Mouse (Mus musculus): ENCODE measurements at regions not wholly inside any gene's neighbourhood (a gene's known extent, or its start where the extent isn't known, plus 50 kb on each side); places are given as distances from the start of the nearest gene placed in this dataset.

DNA sequence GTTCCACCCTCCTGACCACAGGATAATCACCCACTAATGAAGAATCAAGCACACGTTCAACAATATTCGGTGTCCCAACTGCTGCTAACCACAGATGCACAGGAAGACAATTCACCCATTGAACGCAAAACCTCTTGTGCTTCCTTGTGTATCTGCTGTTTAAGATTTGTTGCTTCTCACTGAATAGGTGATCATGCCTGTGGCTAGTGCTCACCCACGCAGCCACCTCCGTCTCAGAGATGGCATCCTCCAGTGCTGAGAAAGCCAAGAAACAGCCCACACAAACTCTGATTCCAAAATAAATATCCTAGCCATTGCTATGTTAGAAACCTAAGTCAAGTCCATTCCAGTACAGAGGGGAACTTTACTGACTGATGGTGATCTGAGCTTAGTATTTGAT lies 520.7 kb upstream of the Adamts16 start:
- DNase-seq (ENCODE audit: low spot score in 2 of 2), result no peak

DNA sequence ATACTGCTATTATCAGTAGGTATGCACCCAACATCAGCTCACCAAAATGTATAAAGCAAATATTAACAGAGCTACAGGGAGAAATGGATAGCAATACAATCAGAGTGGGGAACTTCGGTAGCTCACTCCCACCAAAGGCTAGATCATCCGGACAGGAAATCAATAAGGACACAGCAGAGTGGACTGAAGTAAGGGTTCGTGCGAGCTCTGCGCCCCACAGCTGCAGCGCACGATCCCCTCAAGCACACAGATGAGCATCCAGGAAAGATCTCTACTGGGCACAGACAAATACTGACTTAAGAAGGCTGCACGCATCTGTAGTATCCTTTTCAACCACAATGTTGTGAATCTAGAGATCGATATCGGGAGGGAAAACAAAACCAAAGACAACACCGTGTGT lies 517.5 kb upstream of the Adamts16 start:
- no peak for DNase-seq (ENCODE audit: low spot score in 2 of 2)

DNA sequence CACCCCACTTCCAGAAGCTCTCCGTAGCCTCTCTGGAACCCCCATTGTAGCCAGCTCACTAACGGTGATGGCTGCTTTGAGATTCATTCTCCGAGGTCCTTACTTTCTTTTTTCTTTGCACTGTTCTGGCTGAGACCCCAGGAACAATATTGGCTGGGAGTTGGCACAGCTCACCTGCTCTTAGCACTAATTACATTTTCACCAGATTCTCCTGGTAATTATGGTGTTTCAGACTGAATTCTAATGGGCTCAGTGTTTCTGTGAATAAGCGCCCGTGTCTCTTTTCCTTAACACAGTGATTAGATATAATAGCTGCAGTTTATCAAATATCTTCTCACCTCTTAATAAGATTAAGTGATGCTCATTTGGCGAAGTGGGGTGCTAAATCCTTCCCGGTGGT lies 509.2 kb upstream of the Adamts16 start:
- DNase-seq (ENCODE audit: low spot score in 2 of 2), result no peak

DNA sequence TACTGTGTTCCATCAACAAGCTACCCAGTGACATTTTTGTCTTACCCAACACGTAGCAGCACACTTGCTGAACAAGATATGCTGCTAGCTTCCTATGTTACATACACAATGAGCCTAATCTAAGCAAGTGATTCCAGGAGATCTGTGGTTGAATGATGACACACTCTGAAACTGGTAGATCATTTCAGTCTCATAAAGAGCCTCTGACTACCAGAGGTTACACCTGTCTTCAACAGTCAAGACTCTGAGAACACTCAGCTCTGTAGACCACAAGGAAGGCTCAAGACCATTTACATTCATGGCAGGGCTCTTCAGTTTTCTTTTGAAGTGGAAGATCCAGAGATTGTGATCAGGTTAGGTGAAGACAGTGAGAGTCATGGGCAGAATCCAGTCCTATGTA lies 501.3 kb upstream of the Adamts16 start:
- no peak for DNase-seq (ENCODE audit: low spot score in 2 of 2)

DNA sequence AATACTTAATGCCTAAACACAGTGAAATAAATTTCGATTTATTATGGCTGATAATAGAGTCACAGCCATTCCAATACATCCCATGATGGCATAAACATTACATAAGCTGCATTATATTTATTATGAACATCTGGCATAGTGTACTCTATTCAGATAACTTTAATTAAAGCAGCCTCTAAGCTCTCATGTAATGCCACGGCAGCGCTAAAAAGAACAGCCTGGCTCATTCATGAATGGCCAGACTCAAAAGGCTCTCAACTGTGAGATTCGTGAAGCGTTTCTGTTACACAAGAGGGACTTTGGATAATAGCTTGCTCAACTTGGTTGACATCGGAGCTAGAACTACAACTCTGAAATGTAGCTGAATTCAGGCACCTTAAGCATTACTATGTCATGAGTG lies 497.1 kb upstream of the Adamts16 start:
- DNase-seq (ENCODE audit: low spot score in 2 of 2), result no peak

DNA sequence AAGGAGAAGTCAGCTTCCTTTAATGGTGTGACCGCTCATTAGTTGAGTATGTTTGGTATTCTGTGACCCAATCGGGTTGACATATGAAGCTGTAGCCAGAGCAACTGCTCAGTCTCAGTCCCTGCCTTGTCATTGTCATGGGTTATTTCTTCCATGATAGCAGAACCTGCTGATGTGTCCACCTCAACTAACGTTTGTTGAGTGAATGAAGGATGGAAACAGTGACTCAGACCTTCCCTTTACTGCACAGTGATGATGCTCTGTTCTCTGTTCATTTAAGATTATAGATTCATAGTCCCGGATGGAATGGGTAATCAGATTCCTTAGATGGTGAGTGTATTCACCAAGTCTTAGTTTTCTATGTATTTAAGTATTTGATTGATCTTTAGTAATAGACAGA lies 493.3 kb upstream of the Adamts16 start:
- no peak for DNase-seq (ENCODE audit: low spot score in 2 of 2)

DNA sequence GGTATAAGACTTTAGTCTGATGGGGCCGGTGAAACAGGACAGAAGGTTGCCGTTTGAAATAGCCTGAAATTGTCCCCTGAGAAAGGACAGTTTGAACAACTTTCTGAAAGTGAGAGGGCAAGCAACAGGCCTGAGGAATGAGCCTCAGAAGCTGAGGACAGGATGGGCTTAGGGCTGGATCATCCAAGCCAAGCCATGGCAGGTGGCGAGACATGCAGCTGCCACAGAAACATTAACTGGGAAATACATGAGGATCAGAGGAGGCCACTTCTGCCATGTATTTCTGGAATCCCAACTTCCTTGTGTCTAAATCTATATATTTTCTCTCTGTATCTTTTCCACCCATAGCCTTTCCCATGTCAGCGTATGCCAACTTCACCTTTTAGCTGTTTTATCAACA lies 491.5 kb upstream of the Adamts16 start:
- no peak for DNase-seq (ENCODE audit: low spot score in 2 of 2)

DNA sequence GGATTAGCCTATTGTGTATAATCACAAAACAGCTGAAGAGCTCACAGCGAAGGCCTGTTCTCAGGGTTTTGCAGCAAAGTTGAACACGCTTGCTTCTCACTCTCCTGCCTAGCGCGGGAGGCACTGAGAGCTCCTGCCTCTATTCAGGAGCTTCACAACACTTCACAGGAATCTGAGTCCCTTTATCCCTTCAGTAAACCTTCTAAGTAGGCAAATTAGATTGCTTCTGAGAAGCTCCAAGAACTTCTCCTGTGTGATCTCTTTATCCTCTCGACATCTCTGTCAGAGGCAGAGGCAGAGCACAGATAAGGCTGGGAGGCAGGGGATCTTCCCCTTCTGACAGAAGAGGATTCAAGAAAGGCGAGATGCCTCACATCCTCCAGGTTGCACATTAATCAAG lies 488.7 kb upstream of the Adamts16 start:
- no peak for DNase-seq (ENCODE audit: low spot score in 2 of 2)

DNA sequence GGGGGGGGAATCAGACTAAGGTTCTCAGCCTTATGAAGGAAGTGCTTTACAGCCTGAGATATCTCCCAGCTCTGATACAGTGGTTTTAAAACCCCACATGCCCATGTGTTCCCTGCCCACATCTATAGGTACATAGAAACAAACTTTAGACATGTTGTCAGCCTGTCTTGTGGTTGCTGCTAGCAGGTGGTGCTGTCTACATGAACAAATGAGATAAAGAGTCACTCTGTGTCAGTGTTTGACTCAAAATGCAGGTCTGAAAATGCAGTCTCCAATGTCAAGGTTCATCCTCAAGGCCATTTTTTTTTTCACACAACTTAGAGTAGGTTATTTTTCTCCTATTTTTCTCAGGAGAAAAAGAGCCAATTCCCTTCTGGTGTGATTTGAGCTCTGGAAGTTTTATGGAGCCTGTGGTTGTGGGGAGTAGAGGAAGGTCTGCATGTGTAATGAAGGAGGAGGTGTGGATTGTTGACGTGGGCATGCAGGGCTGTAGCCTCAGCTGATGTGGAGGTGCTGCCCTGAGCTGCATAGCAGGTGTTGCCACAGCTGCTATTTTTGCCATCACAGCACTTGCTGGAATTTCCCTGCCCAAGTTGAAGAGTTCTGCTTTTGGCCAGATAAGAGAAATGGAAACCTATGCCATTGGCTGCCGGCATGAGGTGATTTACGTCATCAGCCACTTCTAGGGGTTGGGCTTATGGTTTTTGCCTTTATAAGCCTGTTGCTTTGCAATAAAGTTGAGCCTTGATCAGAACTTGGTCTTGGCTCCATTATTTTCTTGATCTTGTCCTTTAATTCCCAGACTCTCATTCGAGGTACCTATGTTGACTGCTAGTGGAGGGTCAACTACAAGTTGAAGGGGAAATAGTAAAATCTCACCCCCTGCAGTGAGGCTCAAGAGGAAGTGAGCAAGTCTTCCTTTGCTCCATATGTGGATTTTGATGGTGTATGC lies 486.5 kb upstream of the Adamts16 start:
- no peak for DNase-seq (ENCODE audit: low spot score in 2 of 2)

DNA sequence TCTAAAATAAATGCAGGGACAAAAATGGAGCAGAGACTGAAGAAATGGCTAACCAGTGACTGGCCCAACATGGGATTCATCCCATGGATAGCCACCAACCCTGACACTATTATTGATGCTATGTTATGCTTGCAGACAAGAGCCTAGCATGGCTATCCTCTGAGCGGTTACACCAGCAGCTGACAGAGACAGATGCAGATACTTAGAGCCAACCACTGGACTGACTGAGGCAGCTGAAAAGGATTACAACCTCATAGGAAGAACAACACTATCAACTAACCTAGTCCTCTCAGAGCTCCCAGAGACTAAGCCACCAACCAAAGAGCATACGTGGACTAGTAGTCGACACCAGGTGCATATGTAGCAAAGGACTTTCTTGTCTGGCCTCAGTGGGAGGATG lies 478.9 kb upstream of the Adamts16 start:
- DNase-seq (ENCODE audit: low spot score in 2 of 2), result no peak

DNA sequence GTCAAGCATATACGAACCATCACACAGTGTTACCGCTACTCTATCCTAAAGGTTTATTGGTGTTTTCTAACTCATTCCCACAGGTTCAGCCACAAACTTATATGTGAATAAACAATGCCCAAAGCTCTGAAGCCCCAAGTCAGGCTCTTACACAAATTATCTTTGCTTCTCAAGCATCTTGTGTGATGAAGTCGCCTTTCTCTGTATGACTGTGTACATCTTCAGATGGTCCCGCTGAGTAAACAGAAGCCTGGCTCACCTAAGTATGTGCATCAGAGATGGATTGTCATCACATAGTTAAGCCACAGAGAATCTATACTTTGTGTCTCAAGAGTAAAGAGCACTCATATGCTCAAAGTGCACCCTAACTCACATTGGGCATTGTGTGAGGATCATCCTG lies 462.3 kb upstream of the Adamts16 start:
- DNase-seq (ENCODE audit: low spot score in 2 of 2), result no peak

DNA sequence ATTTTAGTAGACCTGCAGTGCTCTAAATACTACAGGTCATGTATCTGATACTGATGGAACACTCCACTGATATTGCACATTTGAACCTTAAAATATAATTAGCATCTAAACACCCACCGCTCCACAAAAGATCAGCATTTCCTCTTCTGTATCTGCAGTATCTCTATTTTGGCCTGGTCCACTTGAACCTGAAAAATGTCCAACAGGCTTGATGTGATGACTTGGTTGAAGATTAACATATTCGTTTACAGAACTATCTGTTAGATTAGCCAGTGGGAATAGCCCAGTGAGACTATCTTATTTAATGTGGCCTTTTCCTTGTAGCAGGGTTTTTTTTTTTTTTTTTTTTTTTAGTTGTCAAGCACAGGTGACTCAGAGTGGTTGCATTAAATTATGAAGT lies 434.4 kb upstream of the Adamts16 start:
- DNase-seq (ENCODE audit: low spot score in 2 of 2), result no peak

DNA sequence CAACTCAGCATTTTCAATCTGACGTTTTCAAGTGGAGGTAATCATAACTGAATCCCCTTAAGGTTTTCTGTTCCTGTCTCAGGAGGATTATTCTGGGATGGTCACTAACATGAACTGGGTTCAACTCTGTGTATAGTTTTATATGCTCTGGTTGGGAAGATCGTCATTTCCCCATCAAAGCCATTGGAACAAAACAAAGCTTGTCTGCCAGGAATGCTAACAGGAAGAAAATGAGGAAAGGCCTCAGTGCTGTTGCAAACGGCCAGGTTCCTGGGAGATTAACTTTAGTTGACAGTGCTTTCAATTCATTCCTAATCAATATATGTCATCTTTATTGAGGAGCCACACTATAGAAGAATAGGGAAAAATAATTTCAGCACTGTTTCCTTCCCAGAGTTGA lies 432.5 kb upstream of the Adamts16 start:
- no peak for DNase-seq (ENCODE audit: low spot score in 2 of 2)

DNA sequence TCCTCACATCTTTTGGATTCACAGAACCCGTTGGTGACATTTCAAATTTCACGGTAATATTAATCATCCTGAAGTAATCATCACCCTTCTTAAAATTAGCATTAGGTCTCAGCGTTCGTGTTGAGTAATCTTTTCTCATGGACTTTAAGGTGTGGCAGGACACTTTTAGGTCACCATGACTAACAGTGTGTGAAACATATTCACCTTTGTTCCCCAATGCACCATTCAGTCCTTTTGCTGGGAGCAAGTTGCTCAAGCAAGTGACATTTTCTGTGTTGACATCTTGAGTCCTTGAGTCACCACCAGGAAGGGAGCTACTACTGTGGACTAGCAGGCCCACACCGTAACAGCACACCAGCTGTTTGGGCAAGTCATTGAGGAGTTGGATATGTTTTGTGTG lies 431.9 kb upstream of the Adamts16 start:
- DNase-seq (ENCODE audit: low spot score in 2 of 2), result no peak

DNA sequence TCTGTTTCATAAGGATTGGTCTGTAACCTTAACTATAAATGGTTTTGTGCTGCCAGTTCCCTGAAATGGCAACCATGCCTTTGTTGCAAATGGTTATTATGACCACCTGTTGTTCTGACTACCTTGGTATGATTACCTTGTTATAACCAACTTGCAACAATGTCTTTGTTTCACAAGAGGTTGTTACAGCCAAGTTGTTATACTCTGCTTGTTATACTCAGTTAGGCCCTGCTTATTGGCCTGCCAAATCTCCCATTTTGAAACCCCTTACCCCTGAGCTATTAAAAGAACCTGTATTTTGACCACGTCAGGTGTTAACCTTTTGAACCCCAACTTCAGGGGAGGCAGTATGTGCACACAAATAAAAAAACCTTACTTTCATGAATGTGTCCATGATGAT lies 431.5 kb upstream of the Adamts16 start:
- no peak for DNase-seq (ENCODE audit: low spot score in 2 of 2)

DNA sequence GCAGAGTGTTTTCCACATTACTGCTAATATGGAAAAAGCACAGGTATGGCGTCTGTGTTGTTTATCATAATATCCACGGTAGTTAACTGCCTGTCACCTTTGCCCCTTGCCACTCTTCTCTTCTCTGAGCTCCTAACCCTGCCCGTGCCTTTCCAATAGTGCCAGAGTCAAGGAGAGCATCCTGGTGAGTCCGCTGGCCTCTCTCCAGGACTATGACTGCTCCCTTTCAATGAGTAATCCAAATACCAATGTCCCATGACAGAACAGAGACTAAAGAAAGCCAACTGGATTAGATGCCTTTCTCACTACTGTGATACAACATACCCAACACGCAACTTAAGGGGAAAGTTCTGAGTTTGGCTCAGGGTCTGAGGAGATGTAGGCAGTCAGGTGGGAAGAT lies 430.8 kb upstream of the Adamts16 start:
- DNase-seq (ENCODE audit: low spot score in 2 of 2), result no peak

DNA sequence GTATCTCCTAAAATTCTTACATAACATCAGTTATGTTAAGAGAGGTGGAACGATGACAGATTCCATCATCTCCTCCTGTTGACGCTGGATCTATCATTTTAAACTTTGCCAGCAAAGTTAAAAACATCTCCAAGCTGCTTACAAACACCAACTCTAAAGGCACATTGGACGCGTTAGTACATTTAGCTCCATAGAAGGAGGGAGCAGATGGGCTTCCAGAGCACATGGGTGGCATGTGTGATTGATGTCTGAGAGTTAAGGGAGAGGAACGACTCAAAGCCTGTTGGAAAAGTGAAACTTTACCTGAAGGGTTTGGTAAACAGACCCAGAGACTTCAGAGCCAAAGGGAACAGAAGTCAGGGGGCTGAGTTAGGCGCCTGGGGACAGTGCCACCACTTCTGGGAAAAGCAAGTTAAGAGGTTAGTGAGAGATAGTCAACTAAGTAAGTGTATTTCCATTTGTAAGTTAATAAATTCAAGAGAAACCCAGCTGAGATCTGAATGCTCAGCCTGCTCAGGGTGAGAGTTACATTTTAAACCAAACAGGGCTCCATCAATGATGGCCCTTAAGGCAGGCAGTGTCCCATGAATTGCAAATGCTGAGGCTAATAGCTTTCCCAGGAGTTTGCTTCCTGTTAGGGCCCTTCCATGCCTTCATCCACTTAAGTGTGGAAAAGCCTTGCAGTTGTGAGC lies 430.3 kb upstream of the Adamts16 start:
- DNase-seq (ENCODE audit: low spot score in 2 of 2), result peak; percentile 37 to 43

DNA sequence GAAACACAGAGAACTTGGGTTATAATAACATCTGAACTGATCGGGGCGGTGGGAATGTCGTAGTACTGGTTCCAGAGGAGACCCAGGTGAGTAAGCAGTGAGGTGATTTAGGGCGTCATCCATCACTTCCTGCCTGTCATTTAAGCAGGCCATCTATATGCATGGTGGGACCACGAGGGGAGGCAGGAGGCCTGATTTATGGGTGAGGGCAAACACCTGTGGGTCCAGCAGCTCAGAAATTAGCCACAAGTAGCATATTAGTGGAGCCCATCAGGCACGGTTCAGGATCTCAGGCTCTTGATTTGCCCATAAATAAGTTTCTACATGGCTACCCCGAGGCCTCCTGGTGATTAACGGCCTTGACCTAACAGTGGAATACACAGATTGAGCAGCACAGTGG lies 428.8 kb upstream of the Adamts16 start:
- DNase-seq (ENCODE audit: low spot score in 2 of 2), result no peak

DNA sequence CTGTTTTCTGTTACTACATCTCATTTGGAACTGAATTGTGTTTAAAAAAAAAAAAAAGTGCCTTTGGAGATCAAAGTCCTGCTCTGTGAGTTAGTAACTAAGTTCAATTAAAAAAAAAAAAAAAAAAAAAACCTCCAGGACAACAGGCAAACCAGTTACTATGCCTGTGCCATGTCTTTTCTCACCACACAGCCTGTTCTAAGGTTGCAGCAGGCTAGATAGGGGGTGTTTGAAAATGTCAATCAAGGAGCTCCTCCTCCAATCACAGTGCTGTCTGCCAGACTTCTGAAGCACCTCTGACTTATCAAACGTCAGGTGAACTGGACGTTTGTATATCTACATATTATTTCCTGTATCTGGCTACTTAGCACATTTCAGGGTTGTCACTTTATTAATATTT lies 427.9 kb upstream of the Adamts16 start:
- DNase-seq (ENCODE audit: low spot score in 2 of 2), result no peak

DNA sequence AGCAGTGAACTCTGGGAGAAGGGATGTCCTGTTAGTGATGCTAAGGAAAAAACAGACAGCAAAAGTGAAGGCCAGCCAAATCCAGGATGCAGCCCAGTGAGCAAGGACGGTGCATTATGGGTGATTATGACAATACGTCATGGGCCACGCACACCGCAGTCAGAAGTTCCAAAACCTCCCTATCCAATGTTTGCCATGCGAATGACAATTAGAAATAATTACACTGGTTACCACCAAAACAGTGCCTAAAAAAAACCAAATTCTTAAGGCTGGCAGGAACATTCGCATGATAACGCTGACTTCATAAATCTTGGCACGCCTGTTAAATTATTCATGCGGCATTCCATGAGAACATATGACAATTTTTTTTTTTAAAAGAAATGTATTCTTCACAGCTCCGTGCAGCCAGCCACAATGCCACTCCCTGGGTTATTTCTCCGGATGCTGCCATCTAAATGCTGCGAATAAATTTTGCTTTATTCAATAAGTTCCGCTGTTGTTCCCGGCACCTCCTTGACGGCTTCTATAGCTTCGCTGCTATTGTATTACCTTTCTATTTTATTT lies 421.8 kb upstream of the Adamts16 start:
- DNase-seq (ENCODE audit: low spot score in 2 of 2), result no peak

DNA sequence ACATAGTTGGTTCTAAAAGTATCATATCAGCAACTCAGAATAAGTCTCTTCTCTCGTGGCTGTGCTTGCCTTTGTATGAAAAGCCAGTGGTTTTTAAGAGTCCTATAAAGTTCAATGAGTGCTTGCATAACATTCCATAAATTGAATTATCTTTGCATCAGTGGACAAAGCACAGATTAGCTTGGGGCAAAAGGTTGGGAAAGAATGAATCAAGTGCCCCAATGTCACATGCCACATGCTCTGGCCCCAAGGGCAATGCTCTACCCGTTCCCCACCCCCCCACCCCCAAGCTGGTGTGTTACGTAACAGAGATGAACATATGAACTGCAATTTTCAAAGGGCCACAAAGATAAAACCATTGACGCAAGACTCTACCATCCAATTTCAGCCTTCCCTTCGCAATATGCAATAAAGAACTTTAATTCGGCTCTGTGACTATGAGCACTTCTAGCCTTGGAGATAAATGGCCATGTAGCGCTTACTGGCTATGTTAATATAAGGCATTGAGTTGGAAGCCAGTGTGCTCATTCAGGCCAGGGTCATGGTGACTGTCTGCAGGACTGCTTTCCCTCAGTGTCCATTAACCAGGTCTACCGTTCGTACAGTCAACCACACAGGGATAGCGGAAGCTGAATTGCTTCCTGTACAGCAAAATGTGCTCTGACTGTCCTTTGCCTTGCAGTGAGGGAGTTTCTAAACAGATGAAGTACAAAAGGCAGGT lies 421.1 kb upstream of the Adamts16 start:
- no peak for DNase-seq (ENCODE audit: low spot score in 2 of 2)

DNA sequence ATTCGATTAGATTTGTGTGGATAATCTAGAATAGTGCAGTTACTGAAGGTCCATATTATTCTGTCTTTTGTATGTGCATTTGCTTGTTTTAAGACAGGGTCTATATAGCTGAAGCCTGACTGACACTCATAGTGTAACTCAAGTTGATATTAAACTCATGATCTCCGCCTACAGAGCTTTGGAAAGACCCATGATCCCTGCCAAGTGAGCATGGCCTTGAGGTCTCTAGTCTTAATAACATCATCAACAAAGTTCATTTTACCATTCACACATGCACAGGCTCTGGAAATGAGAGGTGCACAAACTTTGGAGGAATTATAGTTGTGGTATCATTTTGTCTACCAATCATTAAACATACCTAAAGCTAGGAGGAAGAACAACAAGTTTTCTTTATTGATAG lies 412.4 kb upstream of the Adamts16 start:
- no peak for DNase-seq (ENCODE audit: low spot score in 2 of 2)

Measured in layer of hippocampus, adult 8-10 months (tissue).